Mouse (Mus musculus) stomach, embryonic 15.5 days (tissue): ENCODE data around the gene Edf1. TPM values are rescaled to one million over a fixed set of nuclear protein-coding genes. Genes with fewer than 3 reads are reported as not detected.

Experiments
- ATAC-seq: fragments of 200-750 bp; cut with Nextera tagmentation; 2 replicates; pipeline ENCODE4 v1.8.0; 2017; ENCODE audit warnings: low read depth, moderate number of reproducible peaks, moderate TSS enrichment; ENCODE audit not compliant: insufficient read depth, low FRiP score
- H3K27ac ChIP-seq: fragments of 300-500 bp; sonication (generic); 2 replicates; pipeline ENCODE4 v1.5.1; 2015; ENCODE audit warnings: mild to moderate bottlenecking, inconsistent platforms
- H3K27me3 ChIP-seq: fragments of 300-500 bp; sonication (generic); replicated peaks from 2 replicates; pipeline ENCODE4 v1.6.1; 2015; ENCODE audit warnings: inconsistent platforms
- H3K36me3 ChIP-seq: fragments of 300-500 bp; sonication (generic); 2 replicates; pipeline ENCODE4 v1.6.1; 2015; ENCODE audit warnings: inconsistent platforms
- H3K4me1 ChIP-seq: fragments of 300-500 bp; sonication (generic); 2 replicates; pipeline ENCODE4 v1.6.1; 2015; ENCODE audit warnings: inconsistent platforms
- H3K4me2 ChIP-seq: fragments of 300-500 bp; sonication (generic); 2 replicates; pipeline ENCODE4 v1.6.1; 2015; ENCODE audit warnings: mild to moderate bottlenecking, inconsistent platforms
- H3K4me3 ChIP-seq: fragments of 300-500 bp; sonication (generic); replicated peaks from 2 replicates; pipeline ENCODE4 v1.5.1; 2015; ENCODE audit warnings: inconsistent platforms
- H3K9ac ChIP-seq: fragments of 300-500 bp; sonication (generic); 2 replicates; pipeline ENCODE4 v1.6.1; 2015; ENCODE audit warnings: inconsistent platforms
- H3K9me3 ChIP-seq: fragments of 300-500 bp; sonication (generic); 2 replicates; pipeline ENCODE4 v1.6.1; 2016; ENCODE audit warnings: inconsistent platforms
- WGBS: fragments of 180-500 bp; shearing (Covaris S2); methylation state at CpG from one replicate; pipeline ENCODE4 v1.1.7; 2015; 5-methylcytosine and 5-hydroxymethylcytosine counted together
- polyA plus RNA-seq: library from polyadenylated mRNA; unstranded; fragments of >200 nt; fragmentation: Nextera tagmentation; extraction: Ambion mirVana; gene quantifications from 2 replicates; pipeline ENCODE4 v1.2.1, GENCODE M21; 2015

Gene Edf1
- polyA plus RNA-seq, 1 experiment from 2014 or later: 371 TPM

- H3K4me3 ChIP-seq: no peak overlapping the region
- H3K4me2 ChIP-seq: no peak overlapping the region
- H3K27me3 ChIP-seq: no peaks in the 10 kb centered on the region
- H3K27ac ChIP-seq: no peak overlapping the region
- WGBS: 72% methylated on average over 6 of the region's 6 CpGs
- no peak overlapping the region for H3K9ac ChIP-seq
- no peak for ATAC-seq
- H3K36me3 ChIP-seq: peaks cover 42% of the 10 kb centered on the region
- H3K9me3 ChIP-seq: no peaks in the 10 kb centered on the region
- no peaks in the 10 kb centered on the region for H3K4me1 ChIP-seq
Observed at GRCm38 (mm10) chr2:25566558-25566957, 8.9 kb downstream of the Edf1 start.

- Histone ChIP-seq H3K4me3 (no peak overlapping the region), H3K27me3 (no peaks in the 10 kb centered on the region), H3K4me1 (peaks cover 6% of the 10 kb centered on the region), H3K9ac (no peak overlapping the region), H3K27ac (no peak overlapping the region), H3K4me2 (no peak overlapping the region), H3K9me3 (no peaks in the 10 kb centered on the region), H3K36me3 (peaks cover 22% of the 10 kb centered on the region; the same call in 1 of the 2 replicates)
- WGBS: 84% methylated on average over 6 of the region's 6 CpGs
- no peak for ATAC-seq
Observed at GRCm38 (mm10) chr2:25568473-25569019, 10.9 kb downstream of the Edf1 start.

GRCm38 (mm10) chr2:25569323-25569722 lies 11.7 kb downstream of the Edf1 start:
- Histone ChIP-seq H3K9me3 (no peaks in the 10 kb centered on the region), H3K27me3 (no peaks in the 10 kb centered on the region), H3K4me2 (no peak overlapping the region), H3K36me3 (peaks cover 14% of the 10 kb centered on the region; the same call in 1 of the 2 replicates), H3K4me1 (peaks cover 13% of the 10 kb centered on the region), H3K9ac (no peak overlapping the region), H3K4me3 (no peak overlapping the region), H3K27ac (no peak overlapping the region)
- ATAC-seq: no peak
- WGBS: 89% methylated on average over 3 of the region's 3 CpGs

GRCm38 (mm10) chr2:25571221-25571620 lies 13.6 kb downstream of the Edf1 start:
- Histone ChIP-seq H3K4me2 (no peak overlapping the region), H3K36me3 (0 out of 2 replicates have a peak, but pooled peaks cover 4% of the 10 kb centered on the region), H3K9ac (no peak overlapping the region), H3K4me3 (no peak overlapping the region), H3K27ac (no peak overlapping the region), H3K27me3 (peaks cover under 1% of the 10 kb centered on the region; the same call in 1 of the 2 replicates), H3K9me3 (no peaks in the 10 kb centered on the region), H3K4me1 (peaks cover 22% of the 10 kb centered on the region)
- no peak for ATAC-seq
- WGBS: 77% methylated on average over 4 of the region's 4 CpGs

GRCm38 (mm10) chr2:25573068-25573467 lies 15.4 kb downstream of the Edf1 start:
- 82% methylated on average over 2 of the region's 2 CpGs for WGBS
- H3K4me2 ChIP-seq: peak overlapping the region; percentile 92
- H3K27ac ChIP-seq: 0 out of 2 replicates have a peak overlapping the region, but pooled peaks have one; percentile 3
- no peak overlapping the region for H3K9ac ChIP-seq
- no peak for ATAC-seq
- H3K27me3 ChIP-seq: peaks cover 19% of the 10 kb centered on the region
- 0 out of 2 replicates have a peak, but pooled peaks cover 4% of the 10 kb centered on the region for H3K36me3 ChIP-seq
- H3K4me3 ChIP-seq: no peak overlapping the region
- H3K9me3 ChIP-seq: no peaks in the 10 kb centered on the region
- H3K4me1 ChIP-seq: peaks cover 35% of the 10 kb centered on the region

GRCm38 (mm10) chr2:25574136-25574535 lies 16.5 kb downstream of the Edf1 start:
- Histone ChIP-seq H3K27ac (peak overlapping the region; percentile 89), H3K4me3 (peak overlapping the region; percentile 50), H3K36me3 (0 out of 2 replicates have a peak, but pooled peaks cover 4% of the 10 kb centered on the region), H3K27me3 (peaks cover 29% of the 10 kb centered on the region), H3K9ac (peak overlapping the region; percentile 21; the same call in 1 of the 2 replicates), H3K4me1 (peaks cover 45% of the 10 kb centered on the region), H3K4me2 (peak overlapping the region; percentile 92), H3K9me3 (no peaks in the 10 kb centered on the region)
- no peak for ATAC-seq
- WGBS: 14% methylated on average over 11 of the region's 11 CpGs

- peaks cover 51% of the 10 kb centered on the region for H3K4me1 ChIP-seq
- under 1% methylated on average over 43 of the region's 45 CpGs for WGBS
Observed at GRCm38 (mm10) chr2:25574579-25575431, 17.2 kb downstream of the Edf1 start, which contains the start of the genes Mamdc4 and Phpt1. Gene Mamdc4 (minus strand): TSS chr2:25574845. Gene Phpt1 (minus strand): TSS chr2:25575224.

GRCm38 (mm10) chr2:25575432-25576027 lies 17.9 kb downstream of the Edf1 start:
- H3K9me3 ChIP-seq: no peaks in the 10 kb centered on the region
- H3K4me3 ChIP-seq: peak overlapping the region; percentile 50
- peak overlapping the region; percentile 92 for H3K4me2 ChIP-seq
- H3K4me1 ChIP-seq: peaks cover 55% of the 10 kb centered on the region
- peak overlapping the region; percentile 89 for H3K27ac ChIP-seq
- 16% methylated on average over 21 of the region's 21 CpGs for WGBS
- ATAC-seq: no peak
- peak overlapping the region; percentile 48; the same call in 1 of the 2 replicates for H3K9ac ChIP-seq
- H3K36me3 ChIP-seq: no peaks in the 10 kb centered on the region
- peaks cover 43% of the 10 kb centered on the region for H3K27me3 ChIP-seq

More at GRCm38 (mm10) chr2:25574579-25575431, 17.2 kb downstream of the Edf1 start, which contains the start of the genes Mamdc4 and Phpt1:
- Histone ChIP-seq H3K27ac (peak within 1 kb of the TSS; percentile 89), H3K27me3 (peaks cover 36% of the 10 kb centered on the region), H3K9ac (peak within 1 kb of the TSS; percentile 48; the same call in 1 of the 2 replicates), H3K4me2 (peak within 1 kb of the TSS; percentile 92), H3K9me3 (no peaks in the 10 kb centered on the region), H3K36me3 (no peaks in the 10 kb centered on the region), H3K4me3 (peak within 1 kb of the TSS; percentile 50)
- peak; percentile 97 for ATAC-seq

GRCm38 (mm10) chr2:25576028-25576850 lies 18.6 kb downstream of the Edf1 start:
- H3K9ac ChIP-seq: no peak overlapping the region
- H3K27ac ChIP-seq: peak overlapping the region; percentile 89; the same call in 1 of the 2 replicates
- peaks cover 50% of the 10 kb centered on the region for H3K27me3 ChIP-seq
- peak overlapping the region; percentile 50 for H3K4me3 ChIP-seq
- ATAC-seq: no peak
- H3K36me3 ChIP-seq: no peaks in the 10 kb centered on the region
- H3K4me1 ChIP-seq: peaks cover 61% of the 10 kb centered on the region
- 74% methylated on average over 16 of the region's 16 CpGs for WGBS
- H3K9me3 ChIP-seq: no peaks in the 10 kb centered on the region
- peak overlapping the region; percentile 92; the same call in 1 of the 2 replicates for H3K4me2 ChIP-seq

- H3K9ac ChIP-seq: no peak overlapping the region
- H3K4me1 ChIP-seq: peaks cover 67% of the 10 kb centered on the region
- no peak overlapping the region for H3K27ac ChIP-seq
- no peak for ATAC-seq
- peaks cover 52% of the 10 kb centered on the region for H3K27me3 ChIP-seq
- peak overlapping the region; percentile 22 for H3K4me3 ChIP-seq
- H3K4me2 ChIP-seq: peak overlapping the region; percentile 51
- WGBS: 17% methylated on average over 92 of the region's 92 CpGs
- no peaks in the 10 kb centered on the region for H3K36me3 ChIP-seq
- no peaks in the 10 kb centered on the region for H3K9me3 ChIP-seq
Observed at GRCm38 (mm10) chr2:25576965-25577891, 19.6 kb downstream of the Edf1 start.
